Mouse (Mus musculus) lung, postnatal 25 days (tissue): ENCODE data around the gene Nsun2.

Experiments
- DNase-seq: peaks from one replicate; pipeline ENCODE4 v3.0.0; 2022; ENCODE audit warnings: low spot score

The Nsun2 gene

GRCm38 (mm10) chr13:69524158-69524530 is 9.4 kb upstream of the Nsun2 start:
- no peak for DNase-seq

DNA sequence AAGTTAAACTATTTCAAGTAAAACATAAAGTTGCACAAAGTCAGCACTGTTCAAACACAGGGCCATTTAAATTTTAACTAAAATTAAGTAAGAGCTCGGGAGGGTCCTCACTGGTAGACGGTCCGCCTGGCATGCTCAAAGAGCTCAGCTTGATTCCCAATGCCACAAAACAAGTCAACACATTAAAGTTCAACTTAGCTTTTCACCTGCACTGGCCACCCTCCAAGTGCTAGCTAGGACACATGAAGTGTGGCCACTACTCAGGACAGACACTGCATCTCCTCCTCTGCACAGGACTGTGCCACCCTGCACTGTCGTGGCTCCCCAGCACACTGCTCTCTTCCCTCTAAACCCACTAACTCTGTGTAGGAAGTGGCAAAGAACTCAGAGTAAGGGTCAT is 7.7 kb upstream of the Nsun2 start:
- no peak for DNase-seq

GRCm38 (mm10) chr13:69528531-69528930 is 5.0 kb upstream of the Nsun2 start:
- no peak for DNase-seq

DNA sequence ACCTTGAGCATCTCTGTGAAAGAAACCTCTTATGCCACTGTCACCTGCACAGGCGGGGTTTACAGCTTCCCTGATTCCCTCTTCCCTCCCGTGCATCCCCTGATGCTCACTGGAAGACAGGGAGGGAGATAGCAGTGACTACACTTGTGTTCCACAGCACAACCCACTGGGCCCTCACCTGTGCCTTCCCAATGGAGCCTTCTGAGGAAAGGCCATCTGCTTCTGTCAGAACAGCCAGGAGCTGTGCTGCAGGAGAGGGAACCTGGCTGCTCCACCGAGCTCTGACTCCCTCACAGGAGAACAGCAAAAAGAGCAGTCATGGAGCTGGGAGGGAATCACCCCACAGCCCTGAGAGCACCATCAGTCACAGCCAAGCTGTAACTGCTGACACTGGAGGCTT is 3.4 kb upstream of the Nsun2 start:
- DNase-seq, result no peak

GRCm38 (mm10) chr13:69530951-69531350 is 2.6 kb upstream of the Nsun2 start:
- DNase-seq, result no peak

GRCm38 (mm10) chr13:69531431-69531830 is 2.1 kb upstream of the Nsun2 start:
- no peak for DNase-seq

DNA sequence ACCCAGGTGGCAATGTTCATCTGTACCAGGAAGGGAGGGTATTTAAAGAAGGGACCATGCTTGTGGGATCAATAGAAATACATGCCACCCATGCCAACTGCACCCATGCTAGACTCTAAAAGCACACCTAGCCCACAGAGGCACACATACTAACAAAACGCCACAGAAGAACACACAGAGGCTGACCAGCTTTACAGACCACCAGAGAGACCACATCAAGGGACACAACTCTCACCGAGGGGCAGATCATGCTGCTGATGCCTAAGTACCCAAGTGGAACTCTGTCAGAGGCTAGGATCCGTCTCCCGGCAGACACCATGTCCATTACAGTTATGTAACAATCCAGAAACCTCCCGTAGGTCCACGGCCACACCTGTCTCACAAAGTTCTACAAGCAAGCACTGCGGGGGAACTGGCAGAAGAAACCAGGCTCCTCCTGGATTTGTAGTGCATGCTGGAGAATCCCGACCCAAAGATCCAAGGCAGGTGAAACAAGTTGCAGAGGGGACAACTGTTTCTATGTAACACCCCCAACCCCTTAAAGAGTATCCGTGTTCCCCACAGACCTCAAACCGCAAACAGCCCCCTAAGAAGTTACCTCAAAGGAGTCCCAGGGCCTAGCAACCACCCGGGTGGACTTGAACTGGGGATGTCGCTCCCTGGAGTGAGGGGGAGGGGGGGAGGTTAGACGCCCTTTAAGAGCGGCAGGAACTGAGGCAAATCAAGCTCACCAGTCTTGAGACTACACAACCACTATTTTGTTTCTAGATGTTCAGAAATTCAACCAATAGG is 1.2 kb upstream of the Nsun2 start:
- no peak for DNase-seq

- DNase-seq, result no peak
Observed at GRCm38 (mm10) chr13:69532893-69533404, 597 bp upstream of the Nsun2 start.

- no peak for DNase-seq
Observed at GRCm38 (mm10) chr13:69534334-69534653, 748 bp downstream of the Nsun2 start, which contains the start of gene Tent4a. TSS of gene Tent4a (minus strand) at chr13:69534617.

GRCm38 (mm10) chr13:69534654-69535551 is 1.4 kb downstream of the Nsun2 start:
- peak; percentile 97 for DNase-seq

DNA sequence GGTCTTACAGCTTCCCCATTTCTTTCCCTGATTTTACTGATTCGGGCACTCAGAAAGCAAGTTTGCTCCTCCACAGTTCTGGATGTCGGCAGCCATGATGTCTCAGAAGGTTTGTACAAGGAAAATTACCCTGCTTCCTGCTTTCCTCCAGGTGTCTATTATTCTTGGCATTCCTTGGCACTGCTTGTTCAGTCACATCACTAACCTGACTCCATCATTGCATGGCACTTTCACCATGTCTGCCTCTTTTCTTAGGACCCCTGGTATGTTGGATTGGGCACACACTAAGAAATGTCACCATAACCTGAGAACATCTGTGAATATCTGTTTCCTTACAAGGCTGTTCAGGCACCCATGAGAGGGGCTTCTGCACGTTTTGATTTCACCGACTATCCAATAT is 2.5 kb downstream of the Nsun2 start:
- DNase-seq, result no peak

DNA sequence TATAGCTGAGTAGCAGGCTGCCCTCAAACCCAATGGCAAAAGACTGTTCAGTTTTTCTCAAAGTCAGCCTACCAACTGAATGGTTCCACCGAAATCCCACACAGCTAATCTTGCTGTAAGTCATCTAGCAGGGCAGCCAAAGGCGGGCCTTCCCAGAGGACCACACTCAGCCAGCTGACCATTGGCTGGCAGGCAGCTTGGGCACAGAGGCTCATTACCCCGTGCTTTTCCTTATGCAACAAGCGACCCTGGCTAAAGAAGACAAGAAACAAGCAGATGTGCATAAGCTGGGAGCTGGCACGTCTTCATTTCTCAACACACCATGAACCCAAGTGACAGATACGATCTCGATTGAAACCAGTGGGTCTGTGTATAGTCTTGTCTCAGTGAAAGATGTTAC is 3.8 kb downstream of the Nsun2 start:
- no peak for DNase-seq

GRCm38 (mm10) chr13:69538327-69538726 is 4.8 kb downstream of the Nsun2 start:
- DNase-seq, result peak; percentile 51

- no peak for DNase-seq
Observed at GRCm38 (mm10) chr13:69541209-69541608, 7.7 kb downstream of the Nsun2 start.

DNA sequence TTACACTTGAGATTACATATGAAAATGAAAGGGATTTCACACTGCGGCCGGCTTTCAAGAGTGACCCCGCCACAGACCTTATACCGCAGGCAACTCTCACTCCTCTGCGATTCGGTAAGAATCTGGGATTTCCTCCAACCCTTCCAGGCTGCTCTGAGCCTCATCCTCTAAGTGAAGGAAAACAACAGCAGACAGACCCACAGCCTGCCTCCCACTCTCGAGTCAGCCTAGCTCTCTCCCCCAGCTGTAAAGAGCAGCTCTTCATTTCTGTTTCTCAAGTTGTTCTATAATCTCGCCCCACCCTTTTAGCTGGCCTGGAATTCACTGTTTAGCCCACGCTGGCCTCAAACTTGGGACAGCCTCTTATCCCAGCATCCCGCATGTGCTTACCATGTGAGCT is 8.2 kb downstream of the Nsun2 start:
- no peak for DNase-seq

DNA sequence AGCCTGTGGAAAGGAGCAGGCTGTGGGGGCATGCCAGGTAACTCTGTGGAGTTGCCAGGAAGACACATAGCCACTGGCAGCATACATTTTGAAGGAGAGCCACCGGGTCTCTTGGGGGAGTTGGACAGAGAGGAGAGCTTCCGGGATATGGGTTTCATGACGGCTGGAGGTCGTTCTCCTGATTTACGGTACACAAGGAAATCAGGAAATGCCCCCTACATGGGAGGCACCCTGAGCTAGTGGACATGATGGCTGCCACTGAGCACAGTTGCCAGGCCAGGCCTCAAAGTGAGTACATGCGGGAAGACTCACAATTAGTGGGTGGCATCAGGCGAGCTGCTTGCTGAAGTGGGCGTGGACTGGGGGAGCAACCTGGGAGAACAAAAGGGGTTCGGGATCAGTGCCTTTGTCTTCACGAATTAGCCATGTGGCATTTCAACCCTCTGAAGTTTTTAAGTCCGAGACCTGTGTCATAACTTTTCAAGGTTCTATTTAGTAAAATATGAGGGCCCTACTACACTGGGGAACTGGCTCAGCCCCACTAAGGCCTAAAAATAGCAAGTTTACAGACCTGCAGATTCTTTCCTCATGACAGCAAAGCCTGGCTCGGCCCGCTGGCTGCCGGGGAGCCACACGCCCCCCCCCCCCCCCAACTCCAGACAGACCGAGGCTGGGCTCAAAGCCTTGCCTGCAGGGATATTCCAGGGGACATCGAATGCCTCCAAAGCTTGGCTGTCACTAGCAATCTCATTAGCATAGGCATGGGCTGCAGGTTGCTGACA is 9.2 kb downstream of the Nsun2 start:
- no peak for DNase-seq

GRCm38 (mm10) chr13:69543595-69543994 is 10.0 kb downstream of the Nsun2 start:
- DNase-seq, result no peak

- peak; percentile 44 for DNase-seq
Observed at GRCm38 (mm10) chr13:69545019-69545418, 11.5 kb downstream of the Nsun2 start.

DNA sequence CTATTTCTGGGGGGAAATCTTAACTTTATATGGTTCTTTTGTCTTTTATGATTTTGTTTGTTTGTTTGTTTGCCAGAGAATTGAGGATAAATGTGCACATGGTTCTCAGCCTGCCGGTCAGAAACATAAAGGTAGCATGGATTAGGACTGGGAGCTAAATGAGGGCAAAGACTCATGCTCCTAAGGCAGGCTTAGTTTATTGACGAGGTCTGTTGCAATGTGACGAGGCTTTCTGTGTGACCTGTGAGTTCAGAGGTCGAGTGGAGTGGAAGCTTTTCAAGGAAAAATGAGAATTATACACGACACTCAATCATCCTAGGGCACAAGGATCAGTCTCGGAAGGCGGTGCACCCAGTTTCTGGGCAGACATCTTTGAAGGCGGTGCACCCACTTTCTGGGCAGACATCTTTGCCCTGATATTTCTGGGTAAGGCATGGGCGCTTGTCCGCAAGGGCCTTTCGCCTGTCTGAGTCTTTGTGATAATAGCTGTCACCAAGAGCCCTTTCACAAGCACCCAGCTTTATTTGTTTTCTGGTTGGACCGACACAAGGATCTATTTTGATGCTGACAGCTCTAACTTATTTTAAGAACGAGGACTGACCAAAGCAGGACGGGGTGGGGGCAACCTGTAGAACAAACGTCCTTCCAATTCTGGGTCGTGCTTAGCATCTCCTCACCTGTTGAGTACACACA is 14.1 kb downstream of the Nsun2 start:
- DNase-seq, result no peak

DNA sequence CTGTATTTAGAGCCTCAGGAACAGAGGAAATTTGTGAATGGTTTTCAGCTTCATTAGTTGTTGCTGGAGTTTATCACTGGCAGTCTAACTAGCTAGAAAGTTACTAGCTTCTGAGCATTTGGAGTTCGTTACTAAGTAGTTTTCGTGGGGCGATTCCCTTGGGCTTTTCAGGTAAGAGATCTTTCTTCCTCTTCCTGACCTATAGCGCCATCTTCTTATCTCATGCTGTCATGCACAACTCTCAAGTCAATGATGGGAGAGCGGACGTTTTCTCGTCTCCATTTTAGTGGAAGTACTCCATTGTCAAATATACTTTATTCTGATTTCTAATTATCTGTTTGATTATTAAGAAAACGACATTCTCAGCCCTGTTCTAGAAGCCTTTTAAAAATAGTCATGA is 16.4 kb downstream of the Nsun2 start:
- no peak for DNase-seq

DNA sequence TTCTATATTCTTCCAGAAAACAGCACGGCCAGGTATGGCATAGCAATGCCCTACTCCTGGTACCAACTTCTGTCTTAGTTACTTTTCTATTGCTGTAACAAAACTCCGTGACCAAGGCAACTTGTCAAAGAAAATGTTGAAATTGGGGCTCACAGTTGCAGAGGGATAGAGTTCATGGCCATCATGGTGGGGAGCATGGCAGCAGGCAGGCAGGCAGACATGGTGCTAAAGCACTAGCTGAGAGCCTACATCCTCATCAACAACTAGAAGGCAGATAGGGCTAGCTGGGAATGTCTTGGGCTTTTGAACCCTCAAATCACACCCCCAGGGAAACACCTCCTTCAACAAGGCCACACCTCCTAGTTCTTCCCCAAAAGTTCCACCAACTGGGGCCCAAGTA is 17.3 kb downstream of the Nsun2 start:
- DNase-seq, result no peak

DNA sequence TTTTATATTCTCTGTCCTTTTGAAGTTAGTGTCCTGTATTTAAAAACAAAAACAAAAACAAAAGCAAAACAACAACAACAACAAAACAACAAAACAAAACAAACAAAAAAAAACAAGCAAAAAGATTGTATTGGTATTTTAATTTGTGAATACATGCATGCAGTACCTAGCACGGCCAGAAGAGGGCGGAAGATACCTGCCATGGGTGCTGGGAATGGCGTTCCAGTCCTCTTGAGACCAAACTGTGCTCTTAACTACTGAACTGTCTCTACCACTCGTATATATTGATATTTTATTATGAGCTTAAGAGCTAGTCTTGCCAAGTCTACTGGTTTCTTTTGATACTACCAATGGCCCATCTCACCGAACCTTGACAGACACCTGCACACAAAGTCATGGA is 19.5 kb downstream of the Nsun2 start:
- no peak for DNase-seq
